Mouse (Mus musculus) embryo, embryonic 10.5 days (tissue): ENCODE measurements at regions not wholly inside any gene's neighbourhood (a gene's known extent, or its start where the extent isn't known, plus 50 kb on each side); places are given as distances from the start of the nearest gene placed in this dataset.
"Not testable (repeated sequence)": the region's sequence is repeated elsewhere in the genome, so short reads cannot be mapped to it uniquely, and the experiment has no call there.

Experiments used
- DNase-seq: peaks from one replicate; pipeline ENCODE4 v3.0.0-alpha.2; 2015; ENCODE audit warnings: low spot score

DNA sequence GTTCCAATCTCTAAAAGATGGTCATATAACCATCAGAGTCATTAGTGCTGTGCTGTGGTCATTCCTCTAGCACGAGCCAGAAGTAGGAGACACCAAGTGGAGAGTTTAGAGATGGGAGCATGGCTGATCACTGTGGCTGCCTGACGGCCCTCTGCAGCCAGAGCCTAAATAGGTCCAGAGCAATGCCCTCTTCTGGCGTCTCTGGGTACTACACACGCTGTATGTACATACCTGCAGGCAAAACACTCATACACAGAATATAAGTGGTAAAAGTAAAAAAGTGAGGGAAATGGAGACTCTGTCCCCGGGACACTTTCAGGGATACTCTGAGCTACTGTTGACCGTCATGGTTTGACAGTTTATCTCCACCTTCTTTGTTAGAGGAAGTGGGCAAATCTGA lies 91.4 kb downstream of the Gm21738 start:
- DNase-seq = no peak

DNA sequence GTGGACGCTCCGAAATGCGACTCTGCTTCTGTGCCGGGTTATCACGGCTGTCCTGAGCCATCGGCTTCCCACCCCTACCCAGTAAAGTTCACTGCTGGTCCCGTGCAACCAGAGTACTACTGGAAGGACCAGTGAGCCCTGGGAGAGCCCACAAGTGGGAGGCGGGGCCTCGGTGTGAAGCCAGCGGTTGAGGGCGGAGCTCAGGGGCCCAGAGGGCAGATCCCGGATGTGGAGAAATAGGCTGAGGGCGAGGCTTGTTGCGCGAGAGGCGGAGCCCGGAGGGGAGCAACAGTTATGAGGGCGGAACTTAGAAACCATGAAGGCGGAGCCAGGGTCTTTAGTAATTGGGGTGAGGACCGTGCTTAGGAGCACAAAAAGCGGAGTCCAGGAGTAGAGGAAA lies 107.1 kb downstream of the Gm21738 start:
- no peak for DNase-seq

DNA sequence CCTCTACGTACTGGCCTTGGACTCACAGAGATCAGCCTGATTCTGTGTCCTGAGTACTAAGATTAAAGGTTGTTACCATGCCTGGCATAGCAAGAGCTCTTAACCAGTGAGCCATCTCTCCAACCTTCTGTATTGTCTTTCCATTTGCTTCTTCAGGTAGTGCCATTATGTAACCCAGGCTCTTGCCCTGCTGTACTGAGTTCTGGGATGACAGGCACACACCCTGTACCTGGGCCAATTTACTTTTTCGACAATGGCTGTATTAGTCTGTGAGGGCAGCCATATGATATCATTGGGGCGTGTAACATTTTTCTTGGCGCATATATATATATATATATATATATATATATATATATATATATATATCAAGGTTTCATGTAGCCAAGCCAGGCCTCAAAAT lies 115.9 kb downstream of the Gm21738 start:
- not testable (repeated sequence) for DNase-seq

DNA sequence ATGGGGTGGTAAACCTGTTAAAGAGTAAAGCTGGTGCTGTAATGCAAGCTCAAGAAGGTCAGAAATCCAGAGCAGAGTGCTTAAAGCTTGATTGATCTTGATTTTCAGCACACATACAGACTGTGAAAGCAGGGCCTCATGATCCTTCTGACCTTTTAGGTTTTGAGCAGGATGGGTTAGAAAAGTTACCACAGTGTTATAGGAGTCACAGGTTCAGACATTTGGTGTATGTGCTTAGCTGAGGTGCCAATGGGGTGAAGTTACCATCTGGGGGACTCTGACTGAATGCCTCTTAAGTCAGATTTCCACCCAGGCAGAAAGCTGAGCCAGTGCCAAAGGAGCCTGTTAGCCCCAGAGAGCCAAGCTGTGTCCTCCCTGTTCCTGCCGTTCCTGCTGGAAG lies 139.6 kb downstream of the Gm21738 start:
- DNase-seq = no peak

DNA sequence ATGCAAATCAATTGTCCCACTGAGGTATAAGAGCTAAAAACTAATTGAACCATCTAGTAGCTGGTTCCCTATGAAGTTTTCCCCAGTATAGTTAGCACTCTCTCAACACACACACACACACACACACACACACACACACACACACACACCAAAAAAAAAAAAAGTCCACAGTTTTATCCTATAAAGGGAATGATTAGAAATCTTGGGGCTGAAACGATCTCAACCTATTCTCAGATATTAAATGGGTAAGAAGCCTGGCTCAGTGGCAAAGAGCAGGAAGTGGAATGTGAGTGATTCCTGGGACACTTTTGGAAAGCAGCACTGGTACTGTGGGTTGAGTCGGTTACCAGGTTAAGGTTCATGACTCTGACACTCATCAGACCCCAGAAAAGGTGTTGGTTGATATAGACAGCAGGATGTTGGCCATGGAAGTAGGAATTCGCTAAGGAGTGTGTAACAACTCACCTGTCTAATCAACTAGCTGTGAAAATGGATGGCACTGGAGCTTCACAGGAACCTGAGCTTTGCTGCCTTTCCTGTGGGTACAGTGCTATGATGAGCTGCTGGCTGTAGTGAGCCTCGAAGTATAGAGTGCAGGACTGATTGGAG lies 140.8 kb downstream of the Gm21738 start:
- peak; percentile 98 for DNase-seq
